Mouse (Mus musculus): ENCODE data around the gene Meltf. TPM values are rescaled to one million over a fixed set of nuclear protein-coding genes. Genes with fewer than 3 reads are reported as not detected.

Meltf gene
- 0.10 TPM in 1 of 2 replicates, not detected in the other for polyA plus RNA-seq (2014; fragmentation: Nextera tagmentation; extraction: Ambion mirVana)

- H3K4me1 ChIP-seq (ENCODE audit: control insufficient read depth, insufficient read depth, low read length), result peaks cover 11% of the 10 kb centered on the region; the same call in 1 of the 2 replicates
- ATAC-seq (ENCODE audit: low FRiP score, low TSS enrichment), result peak; percentile 78
- H3K27ac ChIP-seq (ENCODE audit: low read depth, low read length), result no peak within 1 kb of the TSS
- 0 out of 2 replicates have a peak within 1 kb of the TSS, but pooled peaks have one; percentile 13 for H3K9ac ChIP-seq (ENCODE audit: low read depth, low read length)
- H3K4me3 ChIP-seq (ENCODE audit: low read length), result no peak within 1 kb of the TSS
- peak within 1 kb of the TSS; percentile 24; the same call in 1 of the 2 replicates for H3K4me2 ChIP-seq (replicated peaks; ENCODE audit: low read depth, low read length)
- no peaks in the 10 kb centered on the region for H3K9me3 ChIP-seq (ENCODE audit: control insufficient read depth, low read length)
- peaks cover 9% of the 10 kb centered on the region for H3K36me3 ChIP-seq (ENCODE audit: control insufficient read depth, insufficient read depth, low read length)
- WGBS, result 31% methylated on average over 21 of the region's 21 CpGs
- H3K27me3 ChIP-seq (ENCODE audit: control insufficient read depth, insufficient read depth, low read length), result no peaks in the 10 kb centered on the region
Measured at GRCm38 (mm10) chr16:31878573-31879257, at the start of gene Meltf. Gene Meltf (plus strand): TSS chr16:31878810.

DNA sequence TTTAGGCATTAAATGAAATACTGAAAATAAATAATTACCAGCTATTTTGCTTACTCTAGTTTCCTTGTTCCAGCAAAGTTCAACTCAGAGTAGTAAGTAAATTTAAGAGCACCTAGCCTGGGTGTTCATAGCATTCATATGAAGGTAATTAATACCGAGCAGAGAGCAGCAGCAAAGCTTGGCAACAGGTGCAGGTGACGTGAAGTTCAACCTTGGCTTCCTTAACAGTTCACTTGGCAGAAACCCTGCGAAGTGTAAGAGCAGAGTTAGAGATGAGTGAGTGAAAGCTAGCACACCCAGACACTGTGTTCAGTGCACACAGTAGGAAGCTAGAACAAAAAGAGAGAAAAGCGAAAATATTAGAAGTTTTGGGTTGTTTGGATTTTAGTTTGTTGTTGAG, 47.9 kb upstream of the Meltf start:
- no peak overlapping the region for H3K27ac ChIP-seq (ENCODE audit: low read depth, low read length)
- no peak overlapping the region for H3K9ac ChIP-seq (ENCODE audit: low read depth, low read length)
- no peaks in the 10 kb centered on the region for H3K9me3 ChIP-seq (ENCODE audit: control insufficient read depth, low read length)
- no peak overlapping the region for H3K4me3 ChIP-seq (ENCODE audit: low read length)
- no peaks in the 10 kb centered on the region for H3K27me3 ChIP-seq (ENCODE audit: control insufficient read depth, insufficient read depth, low read length)
- H3K4me1 ChIP-seq (ENCODE audit: control insufficient read depth, insufficient read depth, low read length), result no peaks in the 10 kb centered on the region
- WGBS, result 81% methylated on average over 4 of the region's 4 CpGs
- ATAC-seq (ENCODE audit: low FRiP score, low TSS enrichment), result no peak
- H3K4me2 ChIP-seq (replicated peaks; ENCODE audit: low read depth, low read length), result no peak overlapping the region
- H3K36me3 ChIP-seq (ENCODE audit: control insufficient read depth, insufficient read depth, low read length), result peaks cover 15% of the 10 kb centered on the region

DNA sequence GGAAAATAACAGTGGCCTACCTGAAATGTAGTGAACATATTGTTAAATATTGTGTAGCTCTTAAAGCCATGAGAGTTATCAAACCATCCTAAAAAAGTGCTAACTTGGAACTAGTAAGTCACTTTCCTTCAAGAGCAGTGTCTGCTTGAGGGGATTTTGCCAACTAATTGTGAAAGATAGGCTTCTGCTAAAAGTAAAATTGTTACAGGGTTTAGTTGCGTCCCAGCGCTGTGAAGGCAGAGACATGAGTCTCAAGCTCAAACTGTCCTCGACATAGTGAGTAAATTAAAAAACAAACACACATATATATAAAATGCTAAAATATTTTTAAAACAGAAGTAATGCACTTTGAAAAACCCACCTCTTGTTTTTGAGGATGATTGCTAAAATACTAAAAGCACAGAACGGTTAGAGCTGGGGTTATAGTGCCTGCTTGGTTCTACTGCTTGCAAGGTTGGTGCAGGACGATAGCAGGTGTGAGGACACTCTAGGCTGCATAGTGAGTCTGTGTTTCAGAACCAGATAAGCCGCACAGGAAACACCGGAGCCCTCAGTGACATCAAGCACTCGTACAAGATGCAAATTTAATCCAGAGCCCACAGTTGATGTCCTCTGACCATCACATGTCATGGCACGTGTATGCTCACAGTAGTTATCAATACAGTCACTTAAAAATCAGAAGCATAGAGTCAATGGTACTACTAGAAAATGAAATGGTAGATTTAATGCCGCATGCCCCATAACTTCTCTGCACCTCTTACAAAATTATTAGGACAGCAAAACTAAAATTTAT, 45.8 kb upstream of the Meltf start:
- H3K27me3 ChIP-seq (ENCODE audit: control insufficient read depth, insufficient read depth, low read length), result no peaks in the 10 kb centered on the region
- 93% methylated on average over 10 of the region's 10 CpGs for WGBS
- no peak for ATAC-seq (ENCODE audit: low FRiP score, low TSS enrichment)
- no peak overlapping the region for H3K4me2 ChIP-seq (replicated peaks; ENCODE audit: low read depth, low read length)
- no peaks in the 10 kb centered on the region for H3K4me1 ChIP-seq (ENCODE audit: control insufficient read depth, insufficient read depth, low read length)
- no peak overlapping the region for H3K9ac ChIP-seq (ENCODE audit: low read depth, low read length)
- peaks cover 16% of the 10 kb centered on the region for H3K36me3 ChIP-seq (ENCODE audit: control insufficient read depth, insufficient read depth, low read length)
- H3K9me3 ChIP-seq (ENCODE audit: control insufficient read depth, low read length), result no peaks in the 10 kb centered on the region
- H3K4me3 ChIP-seq (ENCODE audit: low read length), result no peak overlapping the region
- no peak overlapping the region for H3K27ac ChIP-seq (ENCODE audit: low read depth, low read length)

DNA sequence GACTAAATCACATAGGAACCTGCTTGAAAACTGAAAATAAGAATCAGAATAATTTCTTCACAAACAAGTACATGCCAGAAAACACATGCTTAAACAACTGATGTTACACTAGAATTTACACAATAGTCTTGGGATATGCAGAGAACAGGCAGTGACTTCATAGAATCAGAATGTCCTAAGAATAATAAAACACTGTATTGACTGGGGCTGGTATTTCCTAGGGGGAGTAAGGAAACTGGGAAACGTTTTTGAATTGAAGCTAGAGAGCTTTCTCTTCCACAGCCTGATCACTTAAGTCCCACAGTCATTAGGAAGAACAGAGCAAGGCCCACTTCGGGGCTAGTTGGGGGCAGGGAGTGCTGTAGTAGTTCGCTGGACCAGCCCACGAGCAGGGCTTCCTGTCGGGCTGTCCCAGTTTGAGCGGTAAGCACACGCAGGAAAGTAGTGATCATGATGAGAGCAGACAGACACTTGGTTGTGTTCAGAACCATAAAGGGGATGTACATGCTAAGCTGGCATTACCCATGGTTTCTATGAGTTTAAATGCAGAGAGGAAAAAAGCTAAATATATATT, 44.5 kb upstream of the Meltf start:
- H3K36me3 ChIP-seq (ENCODE audit: control insufficient read depth, insufficient read depth, low read length), result peaks cover 29% of the 10 kb centered on the region
- no peak overlapping the region for H3K4me2 ChIP-seq (replicated peaks; ENCODE audit: low read depth, low read length)
- H3K4me3 ChIP-seq (ENCODE audit: low read length), result no peak overlapping the region
- ATAC-seq (ENCODE audit: low FRiP score, low TSS enrichment), result no peak
- no peak overlapping the region for H3K9ac ChIP-seq (ENCODE audit: low read depth, low read length)
- no peak overlapping the region for H3K27ac ChIP-seq (ENCODE audit: low read depth, low read length)
- no peaks in the 10 kb centered on the region for H3K9me3 ChIP-seq (ENCODE audit: control insufficient read depth, low read length)
- no peaks in the 10 kb centered on the region for H3K27me3 ChIP-seq (ENCODE audit: control insufficient read depth, insufficient read depth, low read length)
- 70% methylated on average over 7 of the region's 7 CpGs for WGBS
- no peaks in the 10 kb centered on the region for H3K4me1 ChIP-seq (ENCODE audit: control insufficient read depth, insufficient read depth, low read length)

GRCm38 (mm10) chr16:31834662-31835318, 43.8 kb upstream of the Meltf start:
- Histone ChIP-seq H3K27me3 (ENCODE audit: control insufficient read depth, insufficient read depth, low read length) (no peaks in the 10 kb centered on the region), H3K9ac (ENCODE audit: low read depth, low read length) (no peak overlapping the region), H3K27ac (ENCODE audit: low read depth, low read length) (no peak overlapping the region), H3K4me2 (replicated peaks; ENCODE audit: low read depth, low read length) (no peak overlapping the region), H3K36me3 (ENCODE audit: control insufficient read depth, insufficient read depth, low read length) (peaks cover 30% of the 10 kb centered on the region; the same call in 1 of the 2 replicates), H3K4me1 (ENCODE audit: control insufficient read depth, insufficient read depth, low read length) (no peaks in the 10 kb centered on the region), H3K4me3 (ENCODE audit: low read length) (no peak overlapping the region), H3K9me3 (ENCODE audit: control insufficient read depth, low read length) (no peaks in the 10 kb centered on the region)
- 77% methylated on average over 2 of the region's 2 CpGs for WGBS
- no peak for ATAC-seq (ENCODE audit: low FRiP score, low TSS enrichment)

DNA sequence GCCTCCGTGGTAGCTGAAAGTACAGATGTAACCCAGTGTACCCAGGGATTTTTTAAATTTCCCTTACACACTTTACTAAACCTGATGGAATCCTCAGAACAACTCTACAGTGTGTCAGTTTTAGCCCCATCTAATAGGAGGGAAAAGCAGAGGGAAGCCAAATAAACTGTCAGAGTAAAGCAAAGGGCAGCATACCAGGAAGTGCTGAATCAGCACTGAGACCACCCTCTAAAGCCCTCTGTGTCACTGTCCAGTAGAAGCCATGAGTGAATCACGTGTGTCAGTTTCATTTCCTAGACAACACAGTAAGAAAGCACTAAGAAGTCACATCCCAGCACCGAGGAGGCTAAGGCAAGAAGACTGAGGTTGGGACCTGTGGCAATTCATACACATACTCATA, 41.2 kb upstream of the Meltf start:
- H3K27ac ChIP-seq (ENCODE audit: low read depth, low read length), result no peak overlapping the region
- H3K36me3 ChIP-seq (ENCODE audit: control insufficient read depth, insufficient read depth, low read length), result peaks cover 33% of the 10 kb centered on the region; the same call in 1 of the 2 replicates
- no peak overlapping the region for H3K4me2 ChIP-seq (replicated peaks; ENCODE audit: low read depth, low read length)
- ATAC-seq (ENCODE audit: low FRiP score, low TSS enrichment), result no peak
- H3K27me3 ChIP-seq (ENCODE audit: control insufficient read depth, insufficient read depth, low read length), result no peaks in the 10 kb centered on the region
- H3K4me3 ChIP-seq (ENCODE audit: low read length), result no peak overlapping the region
- no peaks in the 10 kb centered on the region for H3K4me1 ChIP-seq (ENCODE audit: control insufficient read depth, insufficient read depth, low read length)
- no peaks in the 10 kb centered on the region for H3K9me3 ChIP-seq (ENCODE audit: control insufficient read depth, low read length)
- 83% methylated on average over 3 of the region's 3 CpGs for WGBS
- H3K9ac ChIP-seq (ENCODE audit: low read depth, low read length), result no peak overlapping the region

DNA sequence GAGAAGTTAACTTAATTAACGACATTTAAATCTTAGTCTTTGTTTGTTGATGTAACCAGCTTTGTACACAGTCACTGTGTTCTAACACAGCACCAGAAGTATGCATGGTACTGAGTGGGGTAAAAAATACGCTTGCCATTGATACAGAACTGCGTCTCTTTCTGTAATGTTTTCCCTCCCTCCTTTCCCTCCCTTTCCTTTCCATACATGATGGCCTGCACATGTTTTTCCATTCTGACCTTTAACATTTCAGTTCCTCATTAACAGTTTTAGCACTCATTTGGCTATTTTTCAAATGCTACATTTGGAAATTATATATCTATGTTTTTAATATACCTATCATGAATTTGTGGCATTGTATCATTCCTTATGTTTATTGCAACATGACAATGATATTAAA, 34.4 kb upstream of the Meltf start:
- H3K27me3 ChIP-seq (ENCODE audit: control insufficient read depth, insufficient read depth, low read length), result no peaks in the 10 kb centered on the region
- H3K4me3 ChIP-seq (ENCODE audit: low read length), result no peak overlapping the region
- no peak for ATAC-seq (ENCODE audit: low FRiP score, low TSS enrichment)
- no peaks in the 10 kb centered on the region for H3K4me1 ChIP-seq (ENCODE audit: control insufficient read depth, insufficient read depth, low read length)
- no peaks in the 10 kb centered on the region for H3K9me3 ChIP-seq (ENCODE audit: control insufficient read depth, low read length)
- H3K4me2 ChIP-seq (replicated peaks; ENCODE audit: low read depth, low read length), result no peak overlapping the region
- peaks cover 18% of the 10 kb centered on the region; the same call in 1 of the 2 replicates for H3K36me3 ChIP-seq (ENCODE audit: control insufficient read depth, insufficient read depth, low read length)
- WGBS, result 75% methylated on average over 3 of the region's 3 CpGs
- H3K9ac ChIP-seq (ENCODE audit: low read depth, low read length), result no peak overlapping the region
- no peak overlapping the region for H3K27ac ChIP-seq (ENCODE audit: low read depth, low read length)

- Histone ChIP-seq H3K4me1 (ENCODE audit: control insufficient read depth, insufficient read depth, low read length) (no peaks in the 10 kb centered on the region), H3K4me2 (replicated peaks; ENCODE audit: low read depth, low read length) (no peak overlapping the region), H3K27ac (ENCODE audit: low read depth, low read length) (no peak overlapping the region), H3K9ac (ENCODE audit: low read depth, low read length) (no peak overlapping the region), H3K27me3 (ENCODE audit: control insufficient read depth, insufficient read depth, low read length) (no peaks in the 10 kb centered on the region), H3K36me3 (ENCODE audit: control insufficient read depth, insufficient read depth, low read length) (peaks cover 13% of the 10 kb centered on the region; the same call in 1 of the 2 replicates), H3K9me3 (ENCODE audit: control insufficient read depth, low read length) (no peaks in the 10 kb centered on the region), H3K4me3 (ENCODE audit: low read length) (no peak overlapping the region)
- 83% methylated on average over 10 of the region's 10 CpGs for WGBS
- no peak for ATAC-seq (ENCODE audit: low FRiP score, low TSS enrichment)
Measured at GRCm38 (mm10) chr16:31846763-31847162, 31.8 kb upstream of the Meltf start.
